Mouse (Mus musculus) frontal cortex, postnatal 10 days (tissue): ENCODE measurements around the gene Nmnat1.
"Not testable (repeated sequence)": the region's sequence is repeated elsewhere in the genome, so short reads cannot be mapped to it uniquely, and the experiment has no call there.

Experiments
- DNase-seq, 2 experiments: peaks; one replicate each; pipeline ENCODE4 v3.0.0; 2022; ENCODE audit warnings: low spot score in 2 of 2, mixed read lengths in 1 of 2

The Nmnat1 gene

DNA sequence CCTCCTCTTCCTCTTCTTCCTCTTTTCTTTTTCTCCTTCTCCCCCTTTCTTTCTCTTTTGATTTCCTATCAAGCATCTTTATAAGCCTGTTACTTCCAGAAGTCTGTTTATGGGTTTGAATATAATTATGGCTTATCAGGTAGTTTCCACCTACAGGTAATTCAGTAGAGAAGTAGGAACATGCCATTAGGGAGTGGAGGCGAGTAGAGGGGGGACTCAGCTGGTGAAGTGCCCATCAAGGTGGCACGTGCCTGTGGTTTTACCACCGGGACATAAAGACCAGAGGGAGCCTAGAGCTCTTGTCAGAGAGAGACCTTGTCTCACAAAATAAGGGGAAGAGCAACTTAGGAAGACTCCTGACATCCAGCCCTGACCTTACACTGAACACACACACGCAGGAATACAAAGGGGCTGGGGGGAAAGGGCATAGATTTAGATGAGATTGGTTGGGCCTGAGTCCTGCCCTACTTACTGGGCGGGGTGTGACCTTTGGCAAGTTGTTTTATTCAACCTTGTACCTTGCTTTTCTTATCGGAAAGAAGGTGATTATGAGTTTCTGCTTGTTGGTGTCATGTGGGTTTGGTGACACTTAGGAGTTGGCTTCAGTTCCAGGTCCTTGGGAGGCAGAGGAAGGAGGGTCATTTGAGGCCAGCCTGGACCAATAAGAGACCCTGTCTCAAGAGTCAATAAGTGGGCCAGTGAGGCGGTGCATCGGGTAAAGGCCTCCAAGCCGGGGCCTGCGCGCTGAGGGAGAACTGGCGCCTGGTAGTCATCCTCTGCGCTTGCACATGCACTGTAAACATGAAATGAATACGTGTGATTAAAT is 4.6 kb upstream of the Nmnat1 start:
- no peak for DNase-seq

DNA sequence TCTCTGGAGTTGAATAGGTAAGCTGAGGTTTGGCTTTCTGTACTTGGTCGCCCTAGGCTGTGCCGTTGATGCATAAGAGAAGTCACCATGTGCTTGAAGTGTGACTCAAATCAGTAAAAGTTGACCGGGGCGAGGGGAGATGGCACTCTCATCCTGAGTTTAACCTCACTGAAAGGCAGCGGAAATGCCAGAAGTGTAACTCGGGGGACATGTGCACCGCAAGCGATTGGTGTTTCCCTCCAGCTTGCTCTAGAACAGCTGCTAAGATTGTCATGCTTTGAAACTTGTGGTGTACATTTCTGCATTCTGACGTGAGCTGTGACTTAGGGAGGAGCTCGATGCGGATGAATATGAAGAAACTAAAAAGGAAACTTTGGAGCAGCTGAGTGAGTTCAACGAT is 2.7 kb upstream of the Nmnat1 start:
- no peak for DNase-seq

DNA sequence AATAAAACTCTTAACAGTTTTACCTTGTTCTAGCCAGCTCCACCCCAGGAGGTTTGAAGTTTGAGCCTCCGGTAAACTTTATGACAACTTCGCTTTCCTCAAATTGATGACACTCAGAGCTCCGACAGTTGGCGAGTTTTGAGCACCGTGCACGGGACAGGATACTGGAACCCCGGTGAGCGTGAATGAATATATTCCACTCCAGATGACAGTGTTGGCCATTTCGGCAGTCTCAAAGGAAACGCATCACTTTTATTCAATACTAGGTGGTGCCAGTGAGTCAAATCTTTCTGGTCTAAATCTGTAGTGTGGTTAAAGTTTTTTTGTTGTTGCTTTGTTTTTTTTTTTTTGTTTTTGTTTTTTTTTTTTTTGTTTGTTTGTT is 814 bp upstream of the Nmnat1 start:
- no peak for DNase-seq

DNA sequence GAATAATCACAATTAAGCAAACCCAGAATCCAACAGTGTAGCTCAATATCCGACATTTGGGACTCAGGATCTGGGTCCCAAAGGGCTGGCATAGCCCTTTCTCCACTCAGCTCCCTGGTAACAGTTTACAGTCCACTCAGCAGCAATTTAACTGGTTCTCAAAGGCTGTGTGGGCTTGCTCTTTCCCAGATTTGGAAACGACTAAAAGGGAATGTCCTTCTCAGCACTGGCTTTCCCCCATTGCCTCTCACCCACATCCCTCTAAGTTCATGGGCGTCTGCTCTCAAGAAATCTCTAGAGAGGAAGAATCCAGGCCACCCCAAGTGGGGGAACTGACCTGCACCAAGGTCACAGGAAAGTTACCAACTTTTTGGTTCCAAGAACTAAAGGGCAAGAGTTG is 436 bp downstream of the Nmnat1 start:
- no peak for DNase-seq

DNA sequence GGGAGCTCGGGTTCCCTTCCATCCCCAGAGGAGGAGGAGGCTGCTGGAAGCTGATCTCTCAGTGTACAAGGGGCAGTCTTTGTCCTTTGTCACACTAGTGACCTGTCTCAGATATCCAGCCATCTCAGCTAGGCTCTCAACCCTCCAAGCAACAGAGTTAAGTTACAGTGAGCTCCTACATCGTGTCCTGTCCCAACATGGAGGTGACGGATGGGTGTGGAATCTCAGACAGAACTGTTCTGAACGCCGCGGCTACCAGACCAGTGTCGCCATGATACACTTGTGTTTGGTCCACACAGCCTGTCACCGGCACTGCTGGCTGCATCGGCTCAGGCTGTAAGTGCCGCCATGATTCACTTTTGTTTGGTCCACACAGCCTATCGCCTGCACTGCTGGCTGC is 7.9 kb downstream of the Nmnat1 start, which contains the start of gene Tmem274:
Tmem274 (plus strand) TSS at position 301 of the 400 bp plus-strand sequence.
- no peak for DNase-seq

DNA sequence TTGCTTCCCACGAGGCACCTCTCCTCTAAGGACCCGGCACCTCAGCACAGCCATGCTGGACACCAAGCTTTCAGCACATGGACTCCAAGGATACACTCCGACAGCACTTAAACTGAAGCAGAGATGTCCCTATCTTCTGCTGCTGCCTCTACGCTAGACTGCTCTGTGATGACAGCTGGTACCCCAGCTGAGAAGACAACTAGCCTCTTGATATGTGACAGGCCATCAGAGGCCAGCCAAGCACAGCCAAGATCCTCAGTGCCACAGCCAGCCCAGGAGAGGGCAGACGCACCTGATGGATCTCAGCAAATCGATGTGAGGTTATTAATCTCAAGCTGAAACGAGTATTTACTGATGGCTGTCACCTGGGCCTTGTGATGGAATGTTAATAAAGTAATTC is 9.9 kb downstream of the Nmnat1 start:
- DNase-seq = no peak

DNA sequence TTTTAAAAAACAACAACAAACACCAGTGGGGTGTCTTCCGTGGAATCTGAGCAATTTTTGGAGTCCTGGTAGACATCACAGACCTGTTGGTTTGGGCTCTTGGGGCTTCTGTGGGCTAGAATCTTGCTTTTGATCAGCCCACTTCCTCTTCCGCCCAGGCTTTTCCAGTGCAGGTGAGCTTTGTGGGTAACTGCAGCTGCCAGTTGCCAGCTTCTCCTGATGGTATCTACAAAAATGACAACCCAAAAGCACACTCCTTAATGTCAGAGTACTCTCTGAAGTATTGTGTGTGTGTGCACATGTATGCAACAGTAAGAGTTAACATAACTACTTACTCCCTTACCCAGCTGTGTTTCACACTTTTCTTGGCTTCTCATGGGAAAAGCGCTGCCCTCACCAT is 15.4 kb downstream of the Nmnat1 start:
- no peak for DNase-seq

DNA sequence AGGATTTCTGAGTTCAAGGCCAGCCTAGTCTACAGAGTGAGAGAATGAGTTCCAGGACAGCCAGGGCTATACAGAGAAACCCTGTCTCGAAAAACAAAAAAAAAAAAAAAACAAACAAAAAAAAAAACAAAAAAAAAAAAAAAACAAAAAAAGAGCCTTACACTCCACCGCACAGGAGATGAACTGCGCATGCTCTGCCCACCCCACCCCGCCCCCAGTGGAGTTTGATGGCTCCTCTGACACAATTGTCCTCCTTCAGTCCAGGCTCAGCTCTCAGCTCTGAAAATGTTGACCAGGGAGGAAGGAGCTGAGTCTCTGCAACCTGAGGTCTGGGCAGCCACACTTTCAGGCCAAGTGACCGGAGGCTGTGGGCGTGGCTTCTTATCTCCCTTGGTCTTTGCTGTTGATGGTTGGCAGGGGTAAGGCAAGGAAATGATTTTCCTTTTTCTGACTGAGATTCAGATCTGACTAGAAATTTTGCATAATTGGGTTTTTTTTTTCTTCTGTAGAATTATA is 21.5 kb downstream of the Nmnat1 start:
- no peak for DNase-seq

DNA sequence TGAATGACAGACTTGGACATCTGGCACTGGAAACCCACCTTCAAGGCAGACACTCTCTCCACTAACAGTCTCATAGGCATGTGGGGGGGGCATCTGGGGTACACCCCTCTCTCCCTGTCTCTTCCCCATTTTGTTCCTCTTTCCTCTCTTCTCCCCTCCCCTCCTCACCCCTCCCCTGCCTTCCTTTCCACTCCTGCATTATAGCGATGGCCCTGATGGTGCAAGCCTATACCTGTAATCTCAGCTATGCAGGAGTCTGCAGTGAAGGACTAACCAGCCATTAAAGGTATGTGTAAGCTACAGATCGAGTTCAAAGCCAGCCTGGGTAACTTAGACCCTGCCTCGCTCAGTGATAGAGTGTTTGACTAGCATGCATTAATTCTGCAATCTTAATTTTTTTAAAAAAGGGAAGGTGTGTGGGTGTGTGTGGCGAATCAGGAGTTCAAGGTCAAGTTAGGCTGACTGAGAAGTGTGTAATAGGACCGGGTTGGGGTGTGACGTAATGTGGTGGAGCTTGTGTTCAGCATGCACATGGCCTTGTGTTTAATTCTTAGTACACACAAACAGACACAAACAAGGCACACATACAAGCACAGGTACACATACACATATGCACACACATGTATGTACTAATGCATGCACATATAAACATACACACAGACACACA is 22.6 kb downstream of the Nmnat1 start:
- no peak for DNase-seq

DNA sequence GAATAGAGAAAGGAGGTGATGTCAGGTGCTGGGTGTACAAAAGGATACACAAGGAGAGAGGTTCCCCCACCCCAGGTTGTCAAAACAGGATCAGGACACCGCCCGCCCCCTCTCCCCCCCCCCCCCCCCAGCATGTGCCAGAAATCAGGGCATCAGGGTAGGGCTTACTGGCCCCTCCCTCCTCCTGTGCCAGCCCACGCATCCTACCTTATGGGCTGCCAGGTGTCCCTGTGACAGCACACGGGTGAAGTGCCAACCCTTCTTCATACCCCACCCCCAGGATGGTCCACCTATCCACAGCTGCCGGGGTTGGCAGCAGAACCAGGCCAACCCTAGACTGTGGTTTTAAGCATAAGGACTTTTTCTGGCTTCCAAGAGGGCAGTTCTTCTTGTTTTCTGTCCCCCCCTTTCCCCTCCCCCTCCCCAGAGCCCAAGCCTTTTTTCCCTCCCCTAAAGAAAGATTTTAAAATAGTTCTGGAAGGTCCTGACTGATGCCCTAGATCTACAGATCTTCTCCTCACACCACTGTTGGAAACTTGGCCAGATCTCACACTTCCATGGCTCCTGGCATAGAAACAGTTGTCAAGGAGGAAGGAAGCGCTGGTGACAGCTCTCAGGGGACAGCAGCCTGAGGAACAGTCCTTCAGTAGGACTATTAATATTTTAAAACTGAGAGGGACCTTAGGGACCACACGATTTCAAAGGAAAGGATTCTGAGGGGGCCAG is 23.3 kb downstream of the Nmnat1 start:
- no peak for DNase-seq

DNA sequence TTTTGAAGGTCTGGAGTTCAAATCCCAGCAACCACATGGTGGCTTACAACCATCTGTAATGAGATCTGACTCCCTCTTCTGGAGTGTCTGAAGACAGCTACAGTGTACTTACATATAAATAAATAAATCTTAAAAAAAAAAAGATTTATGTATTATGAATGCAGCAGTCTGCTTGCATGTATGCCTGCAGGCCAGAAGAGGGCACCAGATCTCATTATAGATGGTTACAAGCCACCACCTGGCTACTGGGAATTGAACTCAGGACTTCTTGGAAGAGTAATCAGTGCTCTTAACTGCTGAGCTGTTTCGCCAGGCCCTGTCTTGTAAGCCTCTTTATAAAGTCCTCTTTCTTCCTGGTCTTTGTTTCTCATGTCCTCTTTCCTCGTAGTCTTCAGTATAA is 24.5 kb downstream of the Nmnat1 start:
- not testable (repeated sequence) for DNase-seq

DNA sequence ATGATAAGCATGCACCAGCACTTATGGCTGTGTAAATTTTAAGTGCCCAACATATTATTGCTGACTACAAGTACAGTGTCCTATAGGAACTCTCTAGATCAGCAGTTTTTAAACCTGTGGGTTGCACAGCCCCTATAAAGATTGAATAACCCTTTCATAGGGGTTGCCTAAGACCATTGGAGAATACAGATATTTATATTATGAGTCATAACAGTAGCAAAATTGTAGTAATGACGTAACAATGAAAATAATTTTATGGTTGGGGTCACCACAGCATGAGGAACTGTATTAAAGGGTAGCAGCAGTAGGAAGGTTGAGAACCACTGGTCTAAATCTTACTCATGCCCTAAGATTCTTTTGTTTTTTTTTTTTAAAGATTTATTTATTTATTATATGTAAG is 25.6 kb downstream of the Nmnat1 start:
- DNase-seq = no peak

DNA sequence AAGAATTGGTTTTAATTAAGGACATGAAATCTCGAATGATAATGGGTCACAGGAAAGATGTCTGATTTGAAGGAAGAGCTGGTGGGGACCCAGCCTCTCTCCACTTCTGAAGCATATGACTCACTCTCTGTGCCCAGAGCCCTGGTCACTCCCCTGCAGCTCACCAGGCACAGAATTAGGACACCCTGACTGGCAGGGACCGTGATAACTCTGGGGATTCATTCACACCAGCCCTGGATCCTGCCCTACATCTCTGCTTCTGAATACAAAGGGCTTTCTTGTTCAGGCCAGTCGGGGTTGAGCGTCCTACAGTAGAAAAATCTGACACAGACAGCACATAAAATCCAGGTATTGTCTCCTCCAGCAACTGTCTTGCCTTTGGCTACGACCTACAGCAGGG is 26.5 kb downstream of the Nmnat1 start:
- no peak for DNase-seq

DNA sequence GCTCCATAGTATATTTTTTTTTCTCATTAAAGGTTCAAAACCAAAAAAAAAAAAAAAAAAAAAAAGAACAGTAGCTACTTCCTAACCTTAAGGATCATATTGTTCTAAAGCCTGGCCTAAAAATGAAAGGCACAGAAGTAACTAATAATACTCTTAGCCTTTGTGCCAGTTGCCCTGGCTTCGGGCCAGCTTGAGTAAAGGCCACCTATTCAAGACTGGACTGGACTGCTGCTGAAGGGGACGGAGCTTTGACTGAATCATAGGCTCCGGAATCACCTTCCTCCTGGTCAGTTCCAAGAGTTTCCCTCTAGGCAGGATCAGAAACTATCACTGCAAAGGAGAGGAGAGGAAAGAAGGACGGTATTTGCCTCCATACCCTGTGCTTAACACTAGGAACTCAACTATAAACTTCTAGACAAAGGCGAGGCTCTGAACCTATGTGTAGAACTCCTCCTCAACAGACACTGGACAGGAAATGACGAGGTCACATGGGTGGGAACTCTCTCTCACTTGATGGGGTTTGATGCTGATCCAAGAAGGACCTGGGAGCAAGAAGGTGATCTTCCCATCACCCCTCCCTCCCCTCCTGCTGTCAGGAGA is 27.1 kb downstream of the Nmnat1 start:
- DNase-seq = no peak

DNA sequence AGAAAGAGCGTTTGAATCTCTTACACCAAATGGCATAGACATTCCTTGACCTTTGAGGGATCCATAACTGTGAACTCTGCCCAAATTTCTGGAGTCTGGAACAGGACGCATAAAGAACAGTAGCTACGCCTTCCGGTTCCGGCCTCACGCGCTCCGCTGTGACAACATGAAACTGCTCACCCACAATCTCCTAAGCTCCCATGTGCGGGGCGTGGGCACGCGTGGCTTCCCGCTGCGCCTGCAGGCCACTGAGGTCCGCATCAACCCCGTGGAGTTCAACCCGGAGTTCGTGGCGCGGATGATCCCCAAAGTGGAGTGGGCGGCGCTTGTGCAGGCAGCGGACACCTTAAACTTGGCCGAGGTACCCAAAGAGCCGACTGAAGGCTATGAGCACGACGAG is 27.8 kb downstream of the Nmnat1 start:
- not testable (repeated sequence) for DNase-seq

DNA sequence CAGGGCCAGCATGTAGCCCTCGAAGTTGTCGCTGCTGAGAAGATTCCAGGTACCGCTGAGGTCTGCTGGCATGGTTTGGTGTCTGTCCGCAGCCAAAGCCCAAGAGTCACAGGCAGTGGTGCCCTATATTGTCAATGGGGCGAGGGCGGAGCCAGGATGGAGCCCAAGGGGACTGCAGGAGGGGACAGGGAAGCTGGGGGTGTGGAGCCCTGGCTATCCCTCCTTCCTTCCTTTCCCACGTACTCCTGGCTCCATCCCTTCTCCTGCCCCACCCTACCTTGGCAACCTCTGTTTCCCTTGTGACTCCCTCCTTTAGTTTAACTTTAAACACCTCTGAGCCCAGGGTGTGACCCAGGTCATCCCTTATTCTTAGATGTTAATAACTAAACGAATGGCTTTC is 30.1 kb downstream of the Nmnat1 start, which contains the start of gene Rbp7:
Rbp7 (minus strand) TSS at position 100 of the 400 bp plus-strand sequence.
- no peak for DNase-seq

DNA sequence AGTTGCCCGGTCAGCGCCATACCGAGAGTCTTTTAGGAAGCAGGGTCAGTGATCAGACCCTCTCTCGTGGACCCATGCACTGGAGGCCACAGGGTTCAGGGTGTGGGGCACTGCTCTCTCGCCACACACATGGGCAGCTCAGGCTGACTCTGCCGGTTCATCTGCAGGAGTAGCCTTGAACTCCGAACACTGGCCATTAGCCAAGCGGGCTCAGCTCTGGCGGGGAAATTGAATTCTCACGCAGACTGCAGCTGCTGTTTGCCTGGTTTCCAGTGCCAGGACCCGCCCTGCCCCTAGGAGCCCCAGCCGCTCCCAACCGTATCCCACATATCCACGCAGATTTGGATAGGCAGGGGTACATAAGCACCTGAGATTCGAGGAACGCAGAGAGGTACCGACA is 30.7 kb downstream of the Nmnat1 start:
- no peak for DNase-seq

DNA sequence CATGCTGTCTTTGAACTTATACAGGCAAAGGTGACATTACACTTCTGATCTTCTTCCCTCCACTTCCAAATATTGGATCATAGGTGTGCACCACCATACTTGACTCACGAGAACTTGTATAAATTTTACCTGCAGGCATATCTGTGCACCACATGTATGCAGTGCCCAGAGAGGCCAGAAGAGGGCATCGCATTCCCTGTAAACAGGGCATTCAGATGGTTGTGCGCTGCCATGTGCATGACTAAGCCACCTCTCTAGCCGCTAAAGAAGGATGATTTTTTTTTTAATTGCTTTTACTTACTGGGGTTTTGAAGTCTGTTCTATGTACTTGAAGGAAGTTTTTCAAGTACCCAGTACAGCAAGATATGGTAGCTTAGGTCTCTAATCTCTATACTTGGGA is 31.3 kb downstream of the Nmnat1 start:
- peak in 1 of 2 experiments; percentile 16 for DNase-seq

DNA sequence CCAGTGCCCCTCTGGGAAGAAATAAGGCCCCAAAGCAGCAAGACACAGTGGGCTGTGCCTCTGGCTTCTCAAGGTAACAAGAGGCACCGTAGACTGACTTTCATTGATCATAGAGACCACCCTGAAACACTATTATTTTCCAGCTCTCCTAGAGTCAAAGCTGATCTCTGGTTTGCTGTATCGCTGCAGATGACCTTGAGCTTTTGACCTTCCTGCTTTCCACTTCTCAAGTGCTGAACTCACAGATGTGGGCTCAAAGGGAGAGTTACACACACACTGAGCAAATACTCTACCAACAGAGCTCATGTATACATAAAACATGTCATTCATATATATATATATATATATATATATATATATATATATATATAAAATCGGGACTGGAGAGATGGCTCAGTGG is 34.4 kb downstream of the Nmnat1 start:
- DNase-seq = no peak

DNA sequence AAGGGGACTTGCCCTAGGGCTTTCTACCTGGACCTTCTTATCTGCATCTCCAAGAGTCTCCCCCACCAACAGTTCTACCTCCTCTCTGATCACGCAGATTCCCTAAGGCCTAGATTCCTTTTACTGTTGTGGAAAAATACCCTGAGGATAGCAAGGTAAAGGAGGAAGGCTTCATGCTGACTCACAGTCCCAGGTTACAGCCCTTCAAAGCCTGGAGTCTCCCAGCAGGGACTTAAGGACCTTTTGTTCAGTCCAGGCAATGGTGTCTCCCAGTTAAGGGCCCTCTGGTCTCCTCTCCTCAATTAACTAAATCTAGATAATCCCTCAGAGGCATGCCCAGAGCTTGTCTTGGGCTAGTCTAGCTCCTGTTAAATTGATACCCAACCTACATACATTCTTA is 38.7 kb downstream of the Nmnat1 start:
- DNase-seq = no peak

DNA sequence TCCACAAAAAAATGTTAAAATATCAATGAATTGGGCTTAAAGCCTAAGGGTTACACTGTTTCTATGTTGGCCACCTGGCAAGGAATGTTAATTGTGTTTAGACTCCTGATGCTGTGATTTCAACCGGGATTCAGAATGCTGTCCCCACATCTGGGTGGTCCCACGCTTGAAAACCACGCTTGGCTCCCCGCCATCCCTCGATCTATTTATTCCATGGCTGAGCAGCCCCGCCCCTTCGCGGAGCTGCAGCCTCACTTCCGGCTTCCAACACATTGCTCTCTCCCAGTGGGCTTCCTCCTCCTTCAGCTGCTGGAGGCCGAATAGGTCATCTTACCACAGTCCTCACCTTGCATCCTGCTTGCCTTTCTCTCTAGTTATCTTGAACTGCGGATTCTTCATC is 39.1 kb downstream of the Nmnat1 start:
- DNase-seq = peak; percentile 33 to 48
